Mouse (Mus musculus): ENCODE measurements at regions not wholly inside any gene's neighbourhood (a gene's known extent, or its start where the extent isn't known, plus 50 kb on each side); places are given as distances from the start of the nearest gene placed in this dataset.

- no peak for TF ChIP-seq CTCF (IDR thresholded peaks at IDR 0.05; ENCODE audit: low read depth, low read length)
- no peak for TF ChIP-seq POLR2A (IDR thresholded peaks at IDR 0.05; ENCODE audit: insufficient read depth, low read length)
- TF ChIP-seq EP300 (IDR thresholded peaks at IDR 0.05; ENCODE audit: insufficient read depth, low read depth, low read length): no peak
These were observed 522.6 kb downstream of the Insc start for GRCm38 (mm10) chr7:115266141-115266540.

Data from ES-Bruce4 (cell line).